Comparison of ENCODE assay signal across 1 mouse cellular context in genomic region chr17:35922566-35922965, GRCm38 (mm10).
TF ChIP-seq lines count a peak whose summit lies in the region.

No protein-coding gene starts in this region.

TF ChIP-seq in myocyte, 11 proteins besides CTCF, POLR2A, EP300 and RAD21:
- no peak for TF ChIP-seq USF1 (IDR thresholded peaks at IDR 0.05; ENCODE audit: low read depth)
- TF ChIP-seq TCF12 (IDR thresholded peaks at IDR 0.05; ENCODE audit: insufficient read depth, poor library complexity, severe bottlenecking), result no peak
- peak; percentile 13 for TF ChIP-seq POLR2AphosphoS2 (IDR thresholded peaks at IDR 0.05; ENCODE audit: insufficient read length, low read depth)
- no peak for TF ChIP-seq E2F4 (IDR thresholded peaks at IDR 0.05; ENCODE audit: insufficient read depth)
